Comparison of ENCODE assay signal across 13 mouse cellular contexts in the genomic region with DNA sequence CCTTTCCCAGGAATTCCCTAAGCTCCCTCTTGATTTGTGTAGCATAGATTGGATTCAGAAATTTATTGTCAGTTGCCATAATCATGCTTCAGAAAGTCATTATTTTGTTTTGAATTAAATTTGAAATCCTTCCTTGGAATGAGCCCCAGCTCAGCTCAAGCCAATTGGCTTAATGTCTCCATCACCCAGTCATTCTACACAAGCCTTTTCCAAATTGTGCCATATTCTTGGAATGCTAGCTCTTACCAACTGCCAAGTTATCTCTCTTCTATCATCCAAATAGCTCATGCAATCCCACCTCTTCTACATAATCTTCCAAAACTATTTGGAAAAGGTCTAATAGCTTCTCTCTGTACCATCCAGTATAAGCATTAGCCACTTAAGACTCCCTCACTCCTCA.
"Had no signal": no experiment of that assay in that cellular context is flagged by ENCODE, and none has a peak within 500 bp of the region (broad histone marks: within the 10 kb centered on the region; RNA-seq: fewer than 3 reads in every experiment).

No protein-coding gene starts in this region.

- DNase-seq: kidney, postnatal 10 days; kidney, postnatal 36 days; layer of hippocampus, postnatal 36 days; liver, embryonic 13.5 days; lung, adult 2 months; right cerebral cortex, postnatal 14 days; right cerebral cortex, postnatal 4 days; thymus, postnatal 25 days had no signal

- H3K9ac ChIP-seq: kidney, embryonic 15.5 days; liver, embryonic 13.5 days; midbrain, embryonic 13.5 days had no signal

- H3K27ac ChIP-seq: kidney, embryonic 15.5 days; left cerebral cortex, adult 2 months; liver, embryonic 13.5 days; macrophage; midbrain, embryonic 13.5 days; stomach, postnatal 0 days had no signal

- ATAC-seq: midbrain, embryonic 13.5 days had no signal

- H3K4me2 ChIP-seq: kidney, embryonic 15.5 days; liver, embryonic 13.5 days; midbrain, embryonic 13.5 days had no signal

- H3K27me3 ChIP-seq: kidney, embryonic 15.5 days; liver, embryonic 13.5 days; midbrain, embryonic 13.5 days had no signal

- H3K4me1 ChIP-seq: kidney, embryonic 15.5 days; liver, embryonic 13.5 days had no signal

- H3K9me3 ChIP-seq: kidney, embryonic 15.5 days; liver, embryonic 13.5 days; midbrain, embryonic 13.5 days had no signal

- H3K36me3 ChIP-seq: kidney, embryonic 15.5 days; liver, embryonic 13.5 days; midbrain, embryonic 13.5 days had no signal

- H3K4me3 ChIP-seq: kidney, embryonic 15.5 days; left cerebral cortex, adult 2 months; liver, embryonic 13.5 days; midbrain, embryonic 13.5 days had no signal
